Mouse (Mus musculus): ENCODE data around the gene Derl3. TPM values are rescaled to one million over a fixed set of nuclear protein-coding genes. Genes with fewer than 3 reads are reported as not detected.

The Derl3 gene
- polyA plus RNA-seq, 1 experiment from 2014 or later = 2.5 TPM

- WGBS (ENCODE audit: insufficient replicate concordance) = 68% methylated on average over 6 of the region's 6 CpGs
- no peak overlapping the region for H3K4me2 ChIP-seq
- H3K9me3 ChIP-seq (replicated peaks) = no peaks in the 10 kb centered on the region
- H3K27me3 ChIP-seq (replicated peaks) = no peaks in the 10 kb centered on the region
- ATAC-seq = no peak
- no peak overlapping the region for H3K4me3 ChIP-seq
- H3K4me1 ChIP-seq = peaks cover 21% of the 10 kb centered on the region
- no peak overlapping the region for H3K9ac ChIP-seq
- peaks cover 58% of the 10 kb centered on the region for H3K36me3 ChIP-seq
- H3K27ac ChIP-seq = no peak overlapping the region
These were observed 1.4 kb downstream of the Derl3 start for GRCm38 (mm10) chr10:75894601-75895000.

- Histone ChIP-seq H3K36me3 (peaks cover 68% of the 10 kb centered on the region), H3K4me1 (peaks cover 21% of the 10 kb centered on the region), H3K9me3 (replicated peaks) (no peaks in the 10 kb centered on the region), H3K9ac (no peak overlapping the region), H3K27ac (no peak overlapping the region), H3K4me2 (no peak overlapping the region), H3K4me3 (no peak overlapping the region), H3K27me3 (replicated peaks) (no peaks in the 10 kb centered on the region)
- 88% methylated on average over 5 of the region's 5 CpGs for WGBS (ENCODE audit: insufficient replicate concordance)
- ATAC-seq = no peak
These were observed 2.5 kb downstream of the Derl3 start for GRCm38 (mm10) chr10:75895730-75896129.

GRCm38 (mm10) chr10:75896208-75896607 lies 3.0 kb downstream of the Derl3 start:
- H3K4me3 ChIP-seq = no peak overlapping the region
- H3K36me3 ChIP-seq = peaks cover 72% of the 10 kb centered on the region
- no peak overlapping the region for H3K4me2 ChIP-seq
- no peak overlapping the region for H3K9ac ChIP-seq
- WGBS (ENCODE audit: insufficient replicate concordance) = 84% methylated on average over 1 of the region's 1 CpGs
- H3K9me3 ChIP-seq (replicated peaks) = no peaks in the 10 kb centered on the region
- peaks cover 21% of the 10 kb centered on the region for H3K4me1 ChIP-seq
- H3K27me3 ChIP-seq (replicated peaks) = no peaks in the 10 kb centered on the region
- no peak for ATAC-seq
- H3K27ac ChIP-seq = no peak overlapping the region

GRCm38 (mm10) chr10:75897373-75897772 lies 4.2 kb downstream of the Derl3 start:
- H3K4me3 ChIP-seq = no peak overlapping the region
- H3K4me2 ChIP-seq = no peak overlapping the region
- no peak overlapping the region for H3K27ac ChIP-seq
- H3K9me3 ChIP-seq (replicated peaks) = no peaks in the 10 kb centered on the region
- 49% methylated on average over 6 of the region's 6 CpGs for WGBS (ENCODE audit: insufficient replicate concordance)
- H3K36me3 ChIP-seq = peaks cover 84% of the 10 kb centered on the region
- H3K27me3 ChIP-seq (replicated peaks) = no peaks in the 10 kb centered on the region
- H3K4me1 ChIP-seq = peaks cover 19% of the 10 kb centered on the region
- ATAC-seq = no peak
- no peak overlapping the region for H3K9ac ChIP-seq

GRCm38 (mm10) chr10:75898039-75898564 lies 4.9 kb downstream of the Derl3 start:
- no peaks in the 10 kb centered on the region for H3K27me3 ChIP-seq (replicated peaks)
- H3K4me1 ChIP-seq = peaks cover 12% of the 10 kb centered on the region
- H3K9me3 ChIP-seq (replicated peaks) = no peaks in the 10 kb centered on the region
- no peak overlapping the region for H3K9ac ChIP-seq
- WGBS (ENCODE audit: insufficient replicate concordance) = 77% methylated on average over 6 of the region's 6 CpGs
- H3K36me3 ChIP-seq = peaks cover 91% of the 10 kb centered on the region
- H3K4me2 ChIP-seq = no peak overlapping the region
- no peak overlapping the region for H3K27ac ChIP-seq
- no peak overlapping the region for H3K4me3 ChIP-seq
- no peak for ATAC-seq

- no peak overlapping the region for H3K4me3 ChIP-seq
- no peak overlapping the region for H3K9ac ChIP-seq
- no peak overlapping the region for H3K27ac ChIP-seq
- WGBS (ENCODE audit: insufficient replicate concordance) = 72% methylated on average over 3 of the region's 3 CpGs
- H3K36me3 ChIP-seq = peaks cover 98% of the 10 kb centered on the region
- H3K27me3 ChIP-seq (replicated peaks) = no peaks in the 10 kb centered on the region
- peaks cover 5% of the 10 kb centered on the region for H3K4me1 ChIP-seq
- no peaks in the 10 kb centered on the region for H3K9me3 ChIP-seq (replicated peaks)
- no peak overlapping the region for H3K4me2 ChIP-seq
- ATAC-seq = no peak
These were observed 5.6 kb downstream of the Derl3 start for GRCm38 (mm10) chr10:75898846-75899245.

- Histone ChIP-seq H3K36me3 (peaks cover 96% of the 10 kb centered on the region), H3K9ac (no peak overlapping the region), H3K4me3 (no peak overlapping the region), H3K27ac (no peak overlapping the region), H3K4me1 (no peaks in the 10 kb centered on the region), H3K9me3 (replicated peaks) (no peaks in the 10 kb centered on the region), H3K4me2 (no peak overlapping the region), H3K27me3 (replicated peaks) (no peaks in the 10 kb centered on the region)
- 78% methylated on average over 5 of the region's 5 CpGs for WGBS (ENCODE audit: insufficient replicate concordance)
- no peak for ATAC-seq
These were observed 11.2 kb downstream of the Derl3 start for GRCm38 (mm10) chr10:75904391-75904790.

- Histone ChIP-seq H3K27me3 (replicated peaks) (no peaks in the 10 kb centered on the region), H3K4me2 (no peak overlapping the region), H3K27ac (no peak overlapping the region), H3K4me1 (no peaks in the 10 kb centered on the region), H3K4me3 (no peak overlapping the region), H3K9me3 (replicated peaks) (no peaks in the 10 kb centered on the region), H3K36me3 (peaks cover 98% of the 10 kb centered on the region), H3K9ac (no peak overlapping the region)
- no peak for ATAC-seq
- 88% methylated on average over 4 of the region's 4 CpGs for WGBS (ENCODE audit: insufficient replicate concordance)
These were observed 13.7 kb downstream of the Derl3 start for GRCm38 (mm10) chr10:75906882-75907281.

- Histone ChIP-seq H3K27me3 (replicated peaks) (no peaks in the 10 kb centered on the region), H3K27ac (no peak overlapping the region), H3K36me3 (peaks cover 90% of the 10 kb centered on the region), H3K4me3 (no peak overlapping the region), H3K4me2 (no peak overlapping the region), H3K4me1 (peaks cover 12% of the 10 kb centered on the region), H3K9ac (no peak overlapping the region), H3K9me3 (replicated peaks) (no peaks in the 10 kb centered on the region)
- 74% methylated on average over 2 of the region's 2 CpGs for WGBS (ENCODE audit: insufficient replicate concordance)
- no peak for ATAC-seq
These were observed 17.5 kb downstream of the Derl3 start for GRCm38 (mm10) chr10:75910698-75911097.

GRCm38 (mm10) chr10:75913013-75913589 lies 19.9 kb downstream of the Derl3 start:
- no peak for ATAC-seq
- H3K36me3 ChIP-seq = peaks cover 90% of the 10 kb centered on the region
- 50% methylated on average over 6 of the region's 6 CpGs for WGBS (ENCODE audit: insufficient replicate concordance)

GRCm38 (mm10) chr10:75915557-75915956 lies 22.3 kb downstream of the Derl3 start:
- H3K9me3 ChIP-seq (replicated peaks) = no peaks in the 10 kb centered on the region
- H3K4me1 ChIP-seq = peaks cover 36% of the 10 kb centered on the region
- H3K4me3 ChIP-seq = no peak overlapping the region
- ATAC-seq = no peak
- no peak overlapping the region for H3K4me2 ChIP-seq
- no peak overlapping the region for H3K27ac ChIP-seq
- H3K9ac ChIP-seq = no peak overlapping the region
- peaks cover 85% of the 10 kb centered on the region for H3K36me3 ChIP-seq
- H3K27me3 ChIP-seq (replicated peaks) = no peaks in the 10 kb centered on the region
- 75% methylated on average over 7 of the region's 7 CpGs for WGBS (ENCODE audit: insufficient replicate concordance)

More at GRCm38 (mm10) chr10:75913013-75913589, 19.9 kb downstream of the Derl3 start:
- H3K27me3 ChIP-seq (replicated peaks) = no peaks in the 10 kb centered on the region
- no peaks in the 10 kb centered on the region for H3K9me3 ChIP-seq (replicated peaks)
- no peak overlapping the region for H3K27ac ChIP-seq
- no peak overlapping the region for H3K4me3 ChIP-seq
- H3K4me1 ChIP-seq = peaks cover 13% of the 10 kb centered on the region
- H3K4me2 ChIP-seq = no peak overlapping the region
- no peak overlapping the region for H3K9ac ChIP-seq

GRCm38 (mm10) chr10:75916840-75917239 lies 23.6 kb downstream of the Derl3 start:
- Histone ChIP-seq H3K27ac (no peak overlapping the region), H3K27me3 (replicated peaks) (no peaks in the 10 kb centered on the region), H3K36me3 (peaks cover 72% of the 10 kb centered on the region), H3K4me3 (no peak overlapping the region), H3K9ac (no peak overlapping the region), H3K9me3 (replicated peaks) (no peaks in the 10 kb centered on the region), H3K4me2 (no peak overlapping the region), H3K4me1 (peaks cover 42% of the 10 kb centered on the region)
- 88% methylated on average over 8 of the region's 8 CpGs for WGBS (ENCODE audit: insufficient replicate concordance)
- ATAC-seq = no peak

- no peaks in the 10 kb centered on the region for H3K27me3 ChIP-seq (replicated peaks)
- no peak overlapping the region for H3K4me3 ChIP-seq
- H3K36me3 ChIP-seq = peaks cover 63% of the 10 kb centered on the region
- H3K4me1 ChIP-seq = peaks cover 48% of the 10 kb centered on the region
- ATAC-seq = no peak
- H3K27ac ChIP-seq = no peak overlapping the region
- WGBS (ENCODE audit: insufficient replicate concordance) = 82% methylated on average over 5 of the region's 5 CpGs
- H3K9me3 ChIP-seq (replicated peaks) = no peaks in the 10 kb centered on the region
- no peak overlapping the region for H3K4me2 ChIP-seq
- H3K9ac ChIP-seq = no peak overlapping the region
These were observed 25.8 kb downstream of the Derl3 start for GRCm38 (mm10) chr10:75919026-75919425.
